Mouse (Mus musculus): Measurements from ENCODE around the gene Slc25a20. TPM values are rescaled to one million over a fixed set of nuclear protein-coding genes. Genes with fewer than 3 reads are reported as not detected.
"Not testable (repeated sequence)": the region's sequence is repeated elsewhere in the genome, so short reads cannot be mapped to it uniquely, and the experiment has no call there.

The Slc25a20 gene
- 10 to 100 TPM; 15.7 to 16.5 TPM for total RNA-seq (2021)

GRCm38 (mm10) chr9:108661677-108662612 lies at the start of gene Slc25a20:
Gene Slc25a20, plus strand, starts transcription at chr9:108662088.
- intact Hi-C loops (cut with DNase I): no loop called here
- DNase-seq (ENCODE audit: extremely low spot score in 1 of 2, low spot score in 2 of 2): peak; percentile 32 to 92

DNA sequence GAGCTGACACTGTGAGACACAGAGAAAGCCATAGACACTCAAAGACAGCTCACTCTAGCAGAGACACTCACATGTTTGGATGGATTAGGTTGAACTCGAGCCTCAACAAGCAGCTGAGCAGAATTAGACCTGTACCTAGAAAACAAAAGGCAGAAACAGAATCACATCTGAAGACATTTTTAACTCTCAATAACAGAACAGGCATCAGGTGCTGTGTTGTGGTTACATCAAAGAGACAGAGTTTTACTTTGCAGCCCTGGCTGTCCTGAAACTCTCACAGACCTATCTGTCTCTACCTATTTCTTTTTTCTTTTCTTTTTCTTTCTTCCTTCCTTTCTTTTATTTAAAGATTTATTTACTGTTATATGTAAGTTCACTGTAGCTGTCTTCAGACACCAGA lies 44.6 kb upstream of the Slc25a20 start:
- intact Hi-C loops (cut with DNase I): no loop called here
- no peak for DNase-seq (ENCODE audit: extremely low spot score in 1 of 2, low spot score in 2 of 2)

GRCm38 (mm10) chr9:108626498-108626897 lies 35.4 kb upstream of the Slc25a20 start:
- peak in 1 of 2 experiments; percentile 28 for DNase-seq (ENCODE audit: extremely low spot score in 1 of 2, low spot score in 2 of 2)
- intact Hi-C loops (cut with DNase I): no loop called here

DNA sequence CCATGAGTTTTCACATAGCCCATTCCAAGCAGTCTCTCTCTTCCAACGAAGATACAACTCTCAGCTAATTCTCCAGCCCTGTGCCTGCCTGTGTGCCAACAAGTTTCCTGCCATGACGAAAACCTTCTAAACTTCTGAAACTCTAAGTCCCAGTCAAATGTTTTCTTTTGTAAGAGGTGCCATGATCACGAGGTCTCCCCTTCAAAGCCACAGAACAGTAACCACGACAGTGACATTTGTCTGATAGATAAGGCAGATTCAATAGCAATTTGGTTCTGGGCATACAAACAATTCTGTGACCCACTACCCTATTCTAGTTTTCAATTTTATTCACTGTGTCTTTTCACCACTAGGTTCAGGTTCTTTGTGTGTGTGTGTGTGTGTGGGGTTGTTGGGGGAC lies 33.7 kb upstream of the Slc25a20 start:
- intact Hi-C loops (cut with DNase I): no loop called here
- DNase-seq (ENCODE audit: extremely low spot score in 1 of 2, low spot score in 2 of 2): no peak

GRCm38 (mm10) chr9:108630683-108631082 lies 31.2 kb upstream of the Slc25a20 start:
- intact Hi-C loops (cut with DNase I): no loop called here
- no peak for DNase-seq (ENCODE audit: extremely low spot score in 1 of 2, low spot score in 2 of 2)

DNA sequence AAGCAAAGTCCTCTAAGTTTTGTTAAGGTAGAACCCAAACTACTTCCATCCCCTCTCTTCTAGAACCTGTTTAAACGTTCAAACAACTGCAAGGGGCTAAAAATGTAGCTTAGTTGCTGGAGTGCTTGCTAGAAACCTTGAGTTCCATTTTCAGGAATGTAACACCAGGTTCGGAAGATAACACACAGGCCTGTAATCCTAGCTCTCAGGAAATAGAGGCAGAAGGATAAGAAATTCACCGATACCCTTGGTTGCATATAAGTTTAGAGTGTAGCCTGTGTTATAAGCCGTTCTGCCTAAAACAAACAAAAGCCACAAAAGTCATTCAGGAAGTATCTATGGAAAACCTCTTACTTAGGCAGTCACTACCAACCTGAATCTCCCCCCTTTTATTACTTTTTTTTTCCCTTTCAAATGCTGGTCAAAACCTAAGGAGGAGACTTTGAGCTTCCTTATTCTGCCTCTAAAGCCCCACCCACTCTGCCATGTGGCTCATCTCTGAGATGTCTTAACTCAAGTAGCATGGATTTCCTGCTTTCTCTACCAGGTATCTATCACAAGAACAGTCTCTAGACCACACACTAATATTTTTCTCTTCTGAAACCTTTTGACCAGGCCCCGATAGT lies 30.1 kb upstream of the Slc25a20 start:
- no peak for DNase-seq (ENCODE audit: extremely low spot score in 1 of 2, low spot score in 2 of 2)
- intact Hi-C loops (cut with DNase I): no loop called here

GRCm38 (mm10) chr9:108632375-108632774 lies 29.5 kb upstream of the Slc25a20 start:
- intact Hi-C loops (cut with DNase I): no loop called here

DNA sequence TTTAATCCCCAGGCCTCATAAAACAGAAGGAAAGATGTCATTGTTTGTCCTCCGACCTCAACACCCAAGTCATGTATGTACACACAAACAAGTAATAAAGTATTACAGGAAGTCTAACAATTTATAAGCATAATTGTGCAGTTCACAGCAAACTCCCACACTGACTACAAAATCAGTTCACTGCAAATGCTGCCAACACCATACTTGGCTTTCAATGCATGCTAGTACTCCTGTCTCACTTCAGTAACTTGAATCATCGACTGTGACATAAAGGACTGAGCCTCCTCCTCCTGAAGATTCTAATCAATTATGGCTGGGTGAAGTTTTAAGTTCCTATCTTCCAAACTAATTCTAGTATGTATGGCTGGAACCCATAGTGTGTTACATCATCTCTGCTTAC lies 28.0 kb upstream of the Slc25a20 start:
- intact Hi-C loops (cut with DNase I): no loop called here
- no peak for DNase-seq (ENCODE audit: extremely low spot score in 1 of 2, low spot score in 2 of 2)

More at GRCm38 (mm10) chr9:108632375-108632774, 29.5 kb upstream of the Slc25a20 start:
- no peak for DNase-seq (ENCODE audit: extremely low spot score in 1 of 2, low spot score in 2 of 2)

DNA sequence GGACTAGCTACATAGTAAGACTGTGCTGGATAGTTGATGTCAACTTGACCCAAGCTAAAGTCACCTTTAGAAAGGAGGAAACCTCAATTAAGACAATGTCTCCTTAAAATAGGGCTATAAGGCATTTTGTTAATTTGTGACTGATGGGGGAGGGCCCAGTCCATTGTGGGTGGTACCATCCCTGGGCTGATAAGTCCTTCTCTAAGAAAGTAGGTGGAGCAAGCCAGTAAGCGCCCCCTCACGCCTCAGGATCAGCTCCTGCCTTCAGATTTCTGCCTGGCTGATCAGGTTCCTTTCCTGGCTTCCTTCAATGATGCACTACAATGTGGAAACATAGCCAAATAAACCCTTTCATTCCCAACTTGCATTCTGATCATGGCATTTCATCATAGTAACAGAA lies 26.5 kb upstream of the Slc25a20 start:
- intact Hi-C loops (cut with DNase I): no loop called here
- no peak for DNase-seq (ENCODE audit: extremely low spot score in 1 of 2, low spot score in 2 of 2)

DNA sequence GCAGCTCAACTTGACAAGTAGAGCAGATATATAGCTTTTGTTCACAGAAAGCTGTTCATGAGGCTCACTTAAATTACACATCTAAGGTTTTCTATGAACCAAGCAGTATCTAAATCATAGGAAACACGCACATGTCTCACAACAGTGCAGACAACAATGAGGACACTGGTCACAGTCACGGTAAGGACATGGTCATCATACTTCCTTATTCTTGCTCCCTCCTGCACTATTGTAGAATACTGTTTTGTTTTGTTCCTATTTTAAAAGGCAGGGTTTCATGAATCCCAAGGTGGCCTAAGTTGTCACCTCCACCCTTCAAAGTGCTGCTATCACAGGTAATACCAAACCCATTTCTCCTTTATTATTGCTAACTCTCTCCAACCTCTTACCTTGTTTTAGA lies 22.1 kb upstream of the Slc25a20 start:
- intact Hi-C loops (cut with DNase I): no loop called here
- DNase-seq (ENCODE audit: extremely low spot score in 1 of 2, low spot score in 2 of 2): no peak

- intact Hi-C loops (cut with DNase I): no loop called here
- no peak for DNase-seq (ENCODE audit: extremely low spot score in 1 of 2, low spot score in 2 of 2)
Measured at GRCm38 (mm10) chr9:108648166-108648565, 13.7 kb upstream of the Slc25a20 start.

GRCm38 (mm10) chr9:108648611-108649560 lies 13.0 kb upstream of the Slc25a20 start, which contains the start of gene Arih2:
Gene Arih2, minus strand, starts transcription at chr9:108649386.
- intact Hi-C loops (cut with DNase I): no loop called here

GRCm38 (mm10) chr9:108649561-108650440 lies 12.1 kb upstream of the Slc25a20 start:
- peak in 1 of 2 experiments; percentile 30 for DNase-seq (ENCODE audit: extremely low spot score in 1 of 2, low spot score in 2 of 2)
- intact Hi-C loops (cut with DNase I): no loop called here

More at GRCm38 (mm10) chr9:108648611-108649560, 13.0 kb upstream of the Slc25a20 start, which contains the start of gene Arih2:
- peak; percentile 90 to 95 for DNase-seq (ENCODE audit: extremely low spot score in 1 of 2, low spot score in 2 of 2)

DNA sequence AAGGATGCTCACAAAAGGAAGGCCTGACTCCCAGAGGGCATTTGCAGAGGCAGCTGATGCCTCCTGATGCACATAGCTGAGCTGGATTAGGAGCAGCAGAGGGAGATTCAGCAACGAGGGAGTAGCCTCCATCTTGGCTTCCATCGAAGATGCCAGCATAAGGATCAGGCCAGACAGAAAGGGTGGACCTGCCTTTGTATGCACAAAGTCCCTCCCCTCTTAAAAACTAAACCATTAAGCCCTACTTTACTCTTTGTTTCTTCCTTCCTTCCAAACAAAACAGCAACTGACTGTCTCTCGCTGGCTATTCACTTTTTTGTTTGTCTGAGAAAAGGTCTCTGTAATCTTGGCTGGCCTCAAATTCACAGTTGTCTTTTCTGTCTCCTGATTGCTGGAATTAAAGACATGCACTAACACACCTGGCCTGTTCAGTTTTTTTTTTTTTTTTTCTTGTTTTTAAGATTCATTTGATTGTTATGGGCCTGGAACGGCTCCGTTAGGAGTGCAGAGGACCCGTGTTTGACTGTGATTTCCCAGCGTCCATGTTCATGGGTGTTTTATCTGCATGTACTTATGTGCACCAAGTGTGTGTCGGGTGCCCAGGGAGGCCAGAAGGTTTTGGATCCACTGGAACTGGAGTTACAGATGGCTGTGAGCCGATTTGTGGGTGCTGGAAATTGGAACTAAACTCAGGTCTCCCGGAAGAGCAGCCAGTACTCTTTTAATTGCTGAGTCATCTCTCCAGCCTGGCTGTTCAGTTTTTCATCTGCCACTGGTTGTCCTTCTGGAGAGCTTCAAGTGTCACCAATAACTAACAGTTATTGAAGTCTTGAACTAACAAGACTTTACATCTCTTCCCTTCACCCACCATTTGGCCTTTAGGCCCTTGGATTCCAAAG lies 7.1 kb upstream of the Slc25a20 start:
- DNase-seq (ENCODE audit: extremely low spot score in 1 of 2, low spot score in 2 of 2): no peak
- intact Hi-C loops (cut with DNase I): no loop called here

- intact Hi-C loops (cut with DNase I); DNase-seq (ENCODE audit: extremely low spot score in 1 of 2, low spot score in 2 of 2): not testable (repeated sequence)
Measured at GRCm38 (mm10) chr9:108655865-108656264, 6.0 kb upstream of the Slc25a20 start.

DNA sequence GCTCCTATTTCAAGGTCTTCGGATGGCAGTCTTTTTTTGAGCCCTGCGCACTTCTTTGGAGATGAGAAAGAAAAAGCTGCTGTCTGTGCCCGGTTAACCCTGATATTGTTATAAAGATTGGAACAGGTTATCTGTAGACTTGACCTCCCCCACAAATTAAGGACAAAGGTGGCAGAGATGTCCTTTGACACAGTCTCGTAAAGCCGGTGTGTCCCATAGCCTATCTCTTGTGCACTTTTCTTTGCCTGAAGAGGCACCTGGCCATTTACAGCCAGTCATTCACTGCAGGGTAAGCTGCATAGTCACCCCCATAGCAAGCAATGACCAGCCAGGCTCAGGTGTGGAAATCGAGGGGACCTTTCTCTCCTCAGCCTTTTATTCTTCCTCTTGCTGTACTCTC lies 772 bp downstream of the Slc25a20 start:
- DNase-seq (ENCODE audit: extremely low spot score in 1 of 2, low spot score in 2 of 2): no peak
- intact Hi-C loops (cut with DNase I): no loop called here

- peak in 1 of 2 experiments; percentile 29 for DNase-seq (ENCODE audit: extremely low spot score in 1 of 2, low spot score in 2 of 2)
- intact Hi-C loops (cut with DNase I): no loop called here
Measured at GRCm38 (mm10) chr9:108669875-108670274, 8.0 kb downstream of the Slc25a20 start.

Measured in left cerebral cortex, postnatal 10 days (tissue).